Mouse (Mus musculus) bone marrow macrophage, adult 2 months (primary cell): Measurements from ENCODE around the gene Atp6v1d.

Source experiments
- CTCF ChIP-seq: IDR thresholded peaks from 2 replicates; pipeline ENCODE4 v1.5.1; 2012; ENCODE audit warnings: low read depth, mild to moderate bottlenecking, low read length, moderate library complexity
- POLR2A ChIP-seq: IDR thresholded peaks from 2 replicates; pipeline ENCODE4 v1.6.1; 2012; ENCODE audit warnings: mild to moderate bottlenecking, low read depth, low read length, borderline replicate concordance

DNA sequence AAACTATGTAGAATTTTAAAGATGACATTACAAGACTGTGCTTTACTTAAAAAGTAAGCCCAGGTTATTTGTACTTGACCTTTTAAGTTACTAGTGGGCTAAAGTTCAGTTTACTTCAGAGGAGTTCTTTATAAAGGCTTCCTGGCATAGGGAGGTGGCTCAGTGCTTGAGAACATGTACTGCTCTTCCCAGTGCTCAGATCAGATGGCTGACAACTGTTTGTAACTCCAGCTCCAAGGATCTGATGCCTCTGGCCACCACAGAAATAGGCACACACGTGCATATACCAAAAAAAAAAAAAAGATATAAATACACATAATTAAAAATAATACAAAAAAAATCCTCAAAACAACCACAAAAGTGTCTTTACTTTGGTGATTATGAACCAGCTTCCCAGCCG is 70.6 kb downstream of the Atp6v1d start:
- no peak for TF ChIP-seq POLR2A
- TF ChIP-seq CTCF: no peak
